Mouse (Mus musculus): ENCODE results near the gene Ppp1r12a.
A peak's percentile ranks its signal among the peaks of the same experiment; 100 is the strongest.

Gene Ppp1r12a

GRCm38 (mm10) chr10:108162297-108163020, 466 bp downstream of the Ppp1r12a start:
- DNase-seq (ENCODE audit: low read depth, low spot score): no peak

- DNase-seq (ENCODE audit: low read depth, low spot score): no peak
These were observed 1.0 kb downstream of the Ppp1r12a start for GRCm38 (mm10) chr10:108163021-108163410.

- no peak for DNase-seq (ENCODE audit: low read depth, low spot score)
These were observed 1.5 kb downstream of the Ppp1r12a start for GRCm38 (mm10) chr10:108163451-108163850.

GRCm38 (mm10) chr10:108167823-108168222, 5.8 kb downstream of the Ppp1r12a start:
- peak; percentile 79 for DNase-seq (ENCODE audit: low read depth, low spot score)

GRCm38 (mm10) chr10:108170818-108171217, 8.8 kb downstream of the Ppp1r12a start:
- DNase-seq (ENCODE audit: low read depth, low spot score): no peak

GRCm38 (mm10) chr10:108171637-108172036, 9.6 kb downstream of the Ppp1r12a start:
- no peak for DNase-seq (ENCODE audit: low read depth, low spot score)

GRCm38 (mm10) chr10:108172817-108173563, 11.0 kb downstream of the Ppp1r12a start:
- DNase-seq (ENCODE audit: low read depth, low spot score): no peak

- DNase-seq (ENCODE audit: low read depth, low spot score): no peak
These were observed 12.1 kb downstream of the Ppp1r12a start for GRCm38 (mm10) chr10:108174107-108174506.

- no peak for DNase-seq (ENCODE audit: low read depth, low spot score)
These were observed 13.9 kb downstream of the Ppp1r12a start for GRCm38 (mm10) chr10:108175885-108176284.

GRCm38 (mm10) chr10:108178285-108178848, 16.4 kb downstream of the Ppp1r12a start:
- no peak for DNase-seq (ENCODE audit: low read depth, low spot score)

GRCm38 (mm10) chr10:108179404-108179803, 17.4 kb downstream of the Ppp1r12a start:
- no peak for DNase-seq (ENCODE audit: low read depth, low spot score)

GRCm38 (mm10) chr10:108180313-108180712, 18.3 kb downstream of the Ppp1r12a start:
- DNase-seq (ENCODE audit: low read depth, low spot score): no peak

GRCm38 (mm10) chr10:108181893-108182292, 19.9 kb downstream of the Ppp1r12a start:
- no peak for DNase-seq (ENCODE audit: low read depth, low spot score)

- no peak for DNase-seq (ENCODE audit: low read depth, low spot score)
These were observed 20.4 kb downstream of the Ppp1r12a start for GRCm38 (mm10) chr10:108182386-108182785.

GRCm38 (mm10) chr10:108184763-108185162, 22.8 kb downstream of the Ppp1r12a start:
- no peak for DNase-seq (ENCODE audit: low read depth, low spot score)

GRCm38 (mm10) chr10:108185265-108185664, 23.3 kb downstream of the Ppp1r12a start:
- no peak for DNase-seq (ENCODE audit: low read depth, low spot score)

- no peak for DNase-seq (ENCODE audit: low read depth, low spot score)
These were observed 27.3 kb downstream of the Ppp1r12a start for GRCm38 (mm10) chr10:108189303-108189702.

- DNase-seq (ENCODE audit: low read depth, low spot score): no peak
These were observed 28.0 kb downstream of the Ppp1r12a start for GRCm38 (mm10) chr10:108189986-108190385.

GRCm38 (mm10) chr10:108190626-108191025, 28.6 kb downstream of the Ppp1r12a start:
- DNase-seq (ENCODE audit: low read depth, low spot score): no peak

- DNase-seq (ENCODE audit: low read depth, low spot score): no peak
These were observed 29.4 kb downstream of the Ppp1r12a start for GRCm38 (mm10) chr10:108191381-108191787.

- DNase-seq (ENCODE audit: low read depth, low spot score): no peak
These were observed 30.3 kb downstream of the Ppp1r12a start for GRCm38 (mm10) chr10:108192306-108192705.

- no peak for DNase-seq (ENCODE audit: low read depth, low spot score)
These were observed 34.1 kb downstream of the Ppp1r12a start for GRCm38 (mm10) chr10:108196124-108196523.

GRCm38 (mm10) chr10:108197498-108197897, 35.5 kb downstream of the Ppp1r12a start:
- no peak for DNase-seq (ENCODE audit: low read depth, low spot score)
